Mouse (Mus musculus): ENCODE results near the gene Mpg.

Mpg gene

DNA sequence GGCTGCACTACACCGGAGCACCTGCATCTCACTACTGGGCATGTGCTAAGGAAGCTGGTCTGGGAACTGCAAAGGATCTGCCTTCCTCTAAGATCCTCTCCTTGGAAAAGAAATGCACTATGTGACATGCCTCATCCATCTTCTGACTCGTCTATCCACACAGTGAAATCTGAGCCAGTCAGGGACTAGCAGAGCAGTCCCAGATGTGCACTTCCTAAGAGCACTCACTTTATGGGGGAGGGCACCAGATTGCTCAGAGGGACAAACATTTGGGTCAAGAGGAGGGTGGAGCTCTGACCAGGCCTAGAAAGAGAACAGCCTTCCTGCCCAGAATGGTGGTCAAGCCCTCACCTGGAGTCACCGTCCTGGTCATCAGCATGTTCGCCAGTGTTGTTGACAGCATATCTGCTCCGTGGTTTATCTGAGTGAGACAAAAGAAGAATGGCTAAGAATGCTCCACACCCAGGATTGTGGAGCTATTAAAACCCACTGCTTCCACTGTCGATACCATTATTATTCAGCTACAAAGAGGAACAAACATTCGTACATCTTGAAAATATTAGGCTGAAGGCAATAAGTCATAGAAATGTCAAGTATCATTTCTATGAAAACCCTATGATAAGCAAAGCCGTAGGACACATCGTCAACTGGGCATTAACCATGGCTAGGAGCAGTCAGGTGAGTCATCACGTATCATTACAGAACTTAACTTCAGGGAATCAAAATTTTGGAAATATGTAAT lies 36.5 kb downstream of the Mpg start:
- no peak for DNase-seq (ENCODE audit: low spot score)

DNA sequence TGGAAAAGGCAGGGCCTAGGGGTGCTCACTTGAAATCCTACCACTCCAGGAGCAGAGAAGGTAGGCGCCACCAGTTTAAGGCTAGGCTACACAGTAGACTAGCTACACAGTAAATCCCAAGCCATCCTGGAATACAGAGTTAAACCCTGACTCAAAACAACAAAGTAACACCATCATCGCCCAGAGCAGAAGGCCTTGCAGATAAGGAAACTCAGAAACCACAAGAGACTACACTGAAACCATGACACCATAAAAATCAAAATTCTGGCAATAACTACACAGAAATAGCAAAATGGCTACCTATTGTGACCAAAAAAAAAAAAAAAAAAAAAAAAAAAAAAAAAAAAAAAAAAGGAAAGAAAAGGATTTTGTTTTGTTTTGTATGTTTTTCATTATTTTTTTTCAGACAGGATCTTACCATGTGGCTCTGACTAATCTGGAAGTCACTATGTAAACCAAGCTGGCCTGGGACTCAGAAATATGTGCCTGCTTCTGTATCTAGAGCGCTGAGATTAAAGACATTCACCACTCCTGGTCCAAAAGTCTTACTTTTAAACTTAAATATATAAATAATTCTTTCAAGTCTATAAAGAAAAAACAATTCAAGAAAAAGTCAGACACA lies 38.9 kb downstream of the Mpg start:
- no peak for DNase-seq (ENCODE audit: low spot score)

DNA sequence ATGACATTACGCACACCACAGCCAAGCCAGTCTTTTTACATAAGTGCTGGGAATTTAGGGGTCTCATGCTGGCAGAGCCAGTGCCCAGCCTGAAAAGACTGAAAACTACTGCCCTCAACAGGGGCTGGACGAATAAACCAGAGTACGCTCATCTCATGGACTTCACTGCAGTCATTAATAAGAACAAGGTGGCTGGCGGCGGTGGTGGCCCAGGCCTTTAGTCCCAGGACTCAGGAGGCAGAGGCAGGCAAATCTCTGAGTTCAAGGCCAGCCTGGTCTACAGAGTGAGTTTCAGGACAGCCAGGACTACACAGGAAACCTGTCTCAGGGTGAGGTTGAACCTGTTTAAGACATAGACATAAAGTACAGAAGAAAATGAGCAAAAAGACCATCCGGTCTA lies 39.9 kb downstream of the Mpg start:
- DNase-seq (ENCODE audit: low spot score): no peak

DNA sequence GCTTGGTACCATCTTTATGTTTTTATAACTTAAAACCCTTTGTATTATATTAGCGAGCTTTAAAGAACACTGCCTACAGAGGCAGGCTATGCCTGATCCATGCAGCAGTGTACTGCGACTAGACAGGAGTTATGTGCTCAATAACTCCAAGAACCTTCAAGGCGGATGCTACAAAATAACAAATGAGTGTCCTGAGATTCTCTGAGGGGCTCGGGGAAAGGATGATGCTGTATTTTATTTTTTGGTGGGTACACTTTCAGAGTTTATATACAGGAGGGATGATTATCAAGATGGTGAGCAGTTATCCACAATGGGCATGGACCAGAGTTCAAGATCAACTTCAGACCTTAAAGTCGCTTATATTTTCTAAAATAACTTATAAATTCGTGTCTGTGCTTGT lies 40.5 kb downstream of the Mpg start:
- DNase-seq (ENCODE audit: low spot score): no peak

DNA sequence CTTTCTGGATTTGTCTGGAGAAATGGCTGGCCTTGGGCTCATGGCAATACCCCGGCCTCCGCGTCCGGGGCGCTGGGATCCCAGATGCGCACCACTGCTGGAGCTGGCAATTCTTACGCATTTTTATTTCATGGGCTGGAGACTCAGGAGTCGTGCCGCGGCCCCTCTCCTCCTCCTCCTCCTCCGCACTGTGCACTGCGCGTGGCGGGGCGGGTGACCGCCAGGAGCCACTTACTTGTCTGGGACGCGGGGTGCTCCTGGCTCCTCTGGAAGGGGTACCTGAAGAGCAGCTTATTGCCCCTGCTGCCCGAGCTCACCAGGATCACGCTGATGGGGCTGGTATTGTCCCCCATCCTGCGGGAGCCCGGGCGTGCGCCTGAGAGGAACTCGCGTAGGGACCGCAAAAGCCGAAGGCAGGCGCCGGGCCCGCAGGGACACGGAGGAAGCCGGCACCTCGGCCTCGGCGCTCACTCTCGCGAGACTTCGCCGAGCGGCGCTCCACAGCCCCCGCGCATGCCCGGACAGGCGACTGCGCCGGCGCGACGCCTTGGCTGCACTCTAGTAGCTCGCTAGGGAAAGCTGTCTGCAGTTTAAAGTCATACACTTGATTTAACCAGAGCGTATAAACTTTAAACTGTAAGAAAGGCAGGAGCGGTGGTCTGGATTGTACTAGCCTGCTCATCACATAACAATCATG lies 41.0 kb downstream of the Mpg start, which contains the start of gene Nprl3:
Gene Nprl3, minus strand, starts transcription at position 520 of the 697 bp plus-strand sequence.
- peak; percentile 88 for DNase-seq (ENCODE audit: low spot score)

DNA sequence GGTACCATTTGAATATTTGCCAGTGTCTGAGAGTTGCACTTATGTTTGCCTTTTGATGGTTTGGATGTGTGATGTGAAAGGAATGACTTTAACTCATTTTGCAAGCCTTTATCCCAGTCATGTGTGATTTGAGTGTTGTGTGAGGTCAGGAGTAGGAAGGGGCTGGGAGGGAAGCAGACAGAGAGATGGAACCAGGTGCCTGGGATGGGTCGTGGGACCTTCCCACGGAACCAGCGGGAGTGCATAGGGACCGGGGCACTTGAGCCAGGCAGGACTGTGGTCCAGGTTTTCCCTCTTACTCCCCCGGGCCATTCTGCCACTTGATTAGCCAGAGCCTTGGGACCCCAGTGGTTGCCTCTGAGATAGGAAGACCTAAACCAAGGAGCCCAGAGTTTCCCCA lies 41.7 kb downstream of the Mpg start:
- DNase-seq (ENCODE audit: low spot score): no peak

DNA sequence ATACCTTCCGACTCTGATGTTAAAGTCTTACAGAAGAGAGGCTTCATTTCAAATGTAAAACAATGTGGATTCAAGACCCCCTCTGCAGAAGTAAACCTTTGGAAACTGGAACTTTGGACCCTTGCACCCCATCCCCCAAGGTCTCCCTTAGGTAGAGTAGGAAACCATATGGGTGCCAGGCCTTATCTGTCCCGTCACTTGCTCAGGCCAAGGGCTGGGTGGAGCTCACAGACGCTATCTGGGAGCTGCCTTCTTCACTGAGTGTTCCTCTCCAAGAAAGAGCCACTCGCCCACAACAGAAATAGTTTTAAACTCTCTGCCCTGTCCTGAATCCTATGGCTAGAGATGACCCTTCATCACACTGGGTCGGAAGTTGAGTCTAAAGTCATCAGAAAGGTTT lies 42.6 kb downstream of the Mpg start:
- DNase-seq (ENCODE audit: low spot score): no peak

DNA sequence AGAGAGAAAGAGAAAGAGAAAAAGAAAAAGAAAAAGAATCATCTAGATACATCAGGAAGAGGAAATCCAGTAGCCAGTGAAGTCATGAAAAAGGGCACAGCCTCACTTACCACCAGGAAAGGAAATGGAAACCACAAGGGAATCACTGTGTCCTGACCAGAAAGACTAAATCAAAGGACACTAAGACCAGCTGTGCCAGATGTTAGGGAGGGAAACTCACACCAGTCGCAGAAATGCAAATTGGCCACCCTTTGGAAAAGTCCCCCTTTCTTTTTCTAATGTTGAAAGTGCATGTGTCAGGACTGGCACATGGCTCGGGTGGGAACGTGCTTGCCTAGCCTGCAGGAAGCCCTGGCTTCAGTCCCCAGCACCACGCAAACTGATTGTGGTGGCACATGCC lies 44.9 kb downstream of the Mpg start:
- DNase-seq (ENCODE audit: low spot score): no peak

DNA sequence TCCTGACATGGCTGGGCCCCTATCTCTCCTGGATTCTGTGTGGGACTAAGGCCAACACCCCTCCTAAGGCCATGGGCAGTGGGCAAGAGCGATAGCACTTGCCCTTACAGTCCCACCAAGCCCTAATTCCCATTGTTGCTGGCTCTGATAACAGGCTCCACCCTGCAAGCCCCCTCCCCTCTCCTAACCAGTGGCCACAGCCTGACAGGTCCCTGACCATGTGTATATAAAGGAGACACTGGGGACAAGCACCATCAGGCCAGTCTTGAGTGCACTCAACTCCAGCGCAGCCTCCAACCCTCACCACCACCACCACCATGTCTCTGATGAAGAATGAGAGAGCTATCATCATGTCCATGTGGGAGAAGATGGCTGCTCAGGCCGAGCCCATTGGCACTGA lies 50.0 kb downstream of the Mpg start, which contains the start of gene Hba-x:
Gene Hba-x, plus strand, starts transcription at position 54 of the 400 bp plus-strand sequence.
- no peak for DNase-seq (ENCODE audit: low spot score)

DNA sequence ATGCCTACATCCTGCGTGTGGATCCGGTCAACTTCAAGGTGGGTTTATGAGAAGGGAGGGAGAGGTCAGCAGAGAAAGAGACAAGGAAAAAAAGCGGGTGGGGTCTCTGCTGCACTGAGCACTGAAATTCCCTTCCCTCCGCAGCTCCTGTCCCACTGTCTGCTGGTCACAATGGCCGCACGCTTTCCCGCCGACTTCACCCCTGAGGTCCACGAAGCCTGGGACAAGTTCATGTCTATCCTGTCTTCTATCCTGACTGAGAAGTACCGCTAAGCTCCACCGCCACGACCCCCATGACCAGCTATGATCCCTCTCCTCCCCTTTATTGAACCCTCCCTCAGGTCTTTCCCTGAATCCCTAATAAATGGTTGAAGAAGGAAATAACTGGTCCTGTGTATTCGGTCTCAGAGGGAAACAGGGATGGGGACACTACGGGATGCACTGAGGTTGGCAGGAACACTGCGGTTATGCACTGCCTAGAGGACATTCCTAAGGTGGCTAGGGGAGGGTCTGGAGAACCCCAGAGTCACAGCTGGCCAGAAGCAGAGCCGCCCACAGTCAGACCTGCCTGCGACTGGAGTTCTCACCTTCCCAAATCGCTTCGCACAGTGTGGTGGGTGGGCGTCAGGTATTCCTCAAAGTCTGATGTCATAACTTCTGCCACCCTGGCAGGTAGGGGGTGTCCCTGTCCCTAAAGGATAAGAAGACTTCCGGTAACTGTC lies 51.6 kb downstream of the Mpg start:
- no peak for DNase-seq (ENCODE audit: low spot score)

DNA sequence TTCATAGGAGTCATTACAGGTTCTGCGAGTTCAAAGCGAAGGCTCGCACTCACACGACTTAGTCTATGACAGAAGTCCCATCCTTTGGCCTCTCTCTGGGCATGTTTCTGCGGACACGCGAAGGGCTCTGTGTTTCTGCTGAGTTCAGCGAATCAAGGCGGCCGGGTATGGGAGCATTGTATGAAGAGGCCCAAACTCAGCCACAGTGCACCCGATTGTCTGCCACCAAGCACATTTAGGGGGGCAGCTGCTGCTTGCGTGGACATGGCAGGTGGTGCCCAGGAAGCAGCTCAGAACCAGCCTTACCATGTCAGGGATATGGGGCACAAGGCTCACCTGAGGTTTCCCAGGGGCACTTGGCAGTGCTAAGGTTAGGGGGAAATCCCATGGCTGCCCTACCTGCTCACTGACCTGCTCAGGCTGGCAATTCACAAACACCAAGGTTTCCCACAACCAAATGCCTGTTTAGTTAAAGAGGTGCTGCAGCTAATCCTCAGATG lies 52.2 kb downstream of the Mpg start:
- no peak for DNase-seq (ENCODE audit: low spot score)

DNA sequence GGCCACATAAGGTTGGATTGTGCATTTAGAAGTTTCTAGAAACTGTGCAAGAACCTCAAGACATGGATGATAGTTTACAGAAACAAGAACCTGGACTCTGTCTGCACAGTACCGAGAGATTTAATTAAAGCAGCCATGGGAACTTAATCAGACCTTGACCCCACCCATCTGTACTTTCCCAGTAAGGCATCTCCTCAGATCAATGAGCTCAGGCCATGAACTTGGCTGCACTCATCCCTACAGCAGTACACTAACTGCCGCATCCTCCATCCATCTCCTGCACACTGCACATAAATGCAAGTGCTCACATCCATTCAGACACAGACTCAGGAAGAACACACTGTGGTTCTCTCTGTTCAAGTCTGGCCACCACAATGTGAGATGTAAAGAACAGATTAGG lies 54.3 kb downstream of the Mpg start:
- no peak for DNase-seq (ENCODE audit: low spot score)

DNA sequence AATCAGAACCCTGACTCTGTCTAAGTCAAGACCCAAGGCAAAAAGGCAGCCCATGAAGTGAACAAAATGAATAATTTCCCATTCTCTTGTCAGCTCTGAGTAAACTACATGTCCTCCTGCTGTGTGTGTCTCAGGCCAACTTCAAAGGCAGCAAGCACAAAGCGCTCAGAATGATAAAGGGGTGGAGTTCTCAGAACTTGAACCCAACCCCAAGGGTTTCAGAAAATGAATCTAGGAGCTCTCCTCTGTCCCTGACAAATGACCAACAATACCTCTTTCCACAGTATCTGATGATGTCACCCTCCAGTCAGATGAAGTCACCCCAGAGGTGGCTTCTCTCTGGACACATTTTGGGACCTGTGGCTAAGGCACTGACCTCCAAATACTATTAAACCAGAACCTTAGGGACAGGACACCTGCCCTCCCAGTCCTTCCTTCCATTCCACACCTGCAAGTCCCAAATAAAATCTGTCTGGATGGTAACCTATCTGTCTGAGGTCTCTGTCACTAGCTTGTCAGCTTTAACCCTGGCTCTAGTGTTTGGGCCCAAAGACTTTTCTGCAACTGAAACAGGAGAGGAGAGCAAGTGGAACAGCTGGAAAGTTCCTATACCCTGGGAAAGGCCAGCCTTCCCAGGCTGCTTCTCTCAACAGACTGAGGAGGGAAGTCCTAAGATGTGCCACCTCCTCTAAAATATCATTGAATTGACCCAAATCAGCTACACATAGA lies 55.3 kb downstream of the Mpg start:
- DNase-seq (ENCODE audit: low spot score): no peak
